Mouse (Mus musculus) spleen, postnatal 10 days (tissue): Measurements from ENCODE around the gene Trim56.
A peak's percentile ranks its signal among the peaks of the same experiment; 100 is the strongest.
"Not testable (repeated sequence)": the region's sequence is repeated elsewhere in the genome, so short reads cannot be mapped to it uniquely, and the experiment has no call there.

Experiments used
- DNase-seq, 2 experiments: peaks; one replicate each; pipeline ENCODE4 v3.0.0; 2021 to 2022; ENCODE audit warnings: low spot score in 2 of 2

Trim56 gene

GRCm38 (mm10) chr5:137115866-137116847 lies at the start of gene Trim56:
TSS of gene Trim56 (minus strand) at chr5:137116209.
- DNase-seq = peak; percentile 87 to 89

- DNase-seq = no peak
Measured at GRCm38 (mm10) chr5:137161853-137162252, 45.8 kb upstream of the Trim56 start.

GRCm38 (mm10) chr5:137159461-137159860 lies 43.5 kb upstream of the Trim56 start:
- DNase-seq = peak; percentile 44 to 85

DNA sequence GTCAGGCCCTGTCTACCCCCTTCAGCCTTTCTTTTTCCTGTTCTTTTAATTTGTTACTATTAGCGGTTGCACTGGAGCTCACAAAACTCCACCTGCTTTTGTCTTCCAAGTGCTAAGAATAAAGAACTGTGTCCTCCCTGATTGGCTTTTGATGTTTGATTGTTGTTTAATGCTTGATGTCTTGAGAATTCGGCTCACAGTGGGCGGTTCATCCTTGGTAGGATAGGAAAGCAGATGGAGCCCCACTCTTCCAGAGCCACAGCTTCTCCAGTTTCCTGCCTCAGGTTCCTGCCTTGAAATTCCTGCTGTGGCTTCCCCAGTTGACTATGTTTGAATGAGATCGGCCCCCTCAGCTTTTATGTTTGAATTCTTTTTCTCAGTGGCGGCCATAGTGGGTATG lies 37.3 kb upstream of the Trim56 start:
- no peak for DNase-seq

DNA sequence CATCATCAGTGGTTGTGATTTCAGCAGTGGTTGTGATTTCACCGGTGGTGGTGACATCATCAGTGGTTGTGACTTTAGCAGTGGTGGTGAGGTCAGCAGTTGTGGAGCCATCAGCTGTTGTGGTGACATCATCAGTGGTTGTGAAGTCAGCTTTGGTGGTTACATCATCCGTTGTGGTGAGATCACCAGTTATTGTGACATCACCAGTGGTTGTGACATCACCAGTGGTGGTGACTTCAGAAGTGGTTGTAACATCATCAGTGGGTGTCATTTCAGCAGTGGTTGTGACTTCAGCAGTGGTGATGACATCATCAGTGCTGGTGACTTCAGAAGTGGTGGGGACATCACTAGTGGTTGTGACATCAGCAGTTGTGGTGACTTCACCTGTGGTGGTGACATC lies 36.6 kb upstream of the Trim56 start:
- no peak for DNase-seq

DNA sequence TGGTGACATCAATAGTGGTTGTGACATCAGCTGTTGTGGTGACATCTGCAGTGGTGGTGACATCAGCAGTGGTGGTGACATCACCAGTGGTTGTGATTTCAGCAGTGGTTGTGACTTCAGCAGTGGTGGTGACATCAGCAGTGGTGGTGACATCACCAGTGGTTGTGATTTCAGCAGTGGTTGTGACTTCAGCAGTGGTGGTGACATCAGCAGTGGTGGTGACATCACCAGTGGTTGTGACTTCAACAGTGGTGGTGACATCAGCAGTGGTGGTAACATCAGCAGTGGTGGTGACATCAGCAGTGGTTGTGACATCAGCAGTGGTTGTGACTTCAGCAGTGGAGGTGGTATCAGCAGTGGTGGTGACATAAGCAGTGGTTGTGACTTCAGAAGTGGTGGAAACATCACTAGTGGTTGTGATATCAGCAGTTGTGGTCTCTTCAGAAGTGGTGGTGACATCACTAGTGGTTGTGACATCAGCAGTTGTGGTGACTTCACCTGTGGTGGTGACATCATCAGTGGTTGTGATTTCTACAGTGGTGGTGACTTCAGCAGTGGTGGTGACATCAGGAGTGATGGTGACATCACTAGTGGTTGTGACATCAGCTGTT lies 33.4 kb upstream of the Trim56 start, which contains the start of gene Muc3:
Muc3 (minus strand) TSS at position 51 of the 611 bp plus-strand sequence.
- not testable (repeated sequence) for DNase-seq

DNA sequence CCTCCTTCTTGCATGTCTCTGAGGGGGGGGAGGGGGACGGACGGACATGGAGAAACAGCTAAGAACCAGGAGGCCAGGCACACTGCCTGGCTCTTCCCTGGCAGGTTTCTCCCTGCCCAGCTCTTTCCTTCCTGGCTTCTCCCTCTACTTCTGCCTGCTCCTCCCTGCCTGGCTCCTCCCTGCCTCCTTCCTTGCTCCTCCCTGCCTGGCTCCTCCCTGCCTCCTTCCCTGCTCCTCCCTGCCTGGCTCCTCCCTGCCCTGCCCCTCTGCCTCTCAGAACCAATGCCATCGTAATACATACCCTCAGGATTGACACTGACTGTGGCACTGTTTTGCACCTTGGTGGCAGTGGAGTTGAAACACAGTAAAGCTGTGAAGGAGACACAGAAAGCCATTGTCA lies 24.8 kb upstream of the Trim56 start:
- DNase-seq = no peak

- DNase-seq = no peak
Measured at GRCm38 (mm10) chr5:137138977-137139376, 23.0 kb upstream of the Trim56 start.

- peak in 1 of 2 experiments; percentile 52 for DNase-seq
Measured at GRCm38 (mm10) chr5:137134959-137135358, 18.9 kb upstream of the Trim56 start.

DNA sequence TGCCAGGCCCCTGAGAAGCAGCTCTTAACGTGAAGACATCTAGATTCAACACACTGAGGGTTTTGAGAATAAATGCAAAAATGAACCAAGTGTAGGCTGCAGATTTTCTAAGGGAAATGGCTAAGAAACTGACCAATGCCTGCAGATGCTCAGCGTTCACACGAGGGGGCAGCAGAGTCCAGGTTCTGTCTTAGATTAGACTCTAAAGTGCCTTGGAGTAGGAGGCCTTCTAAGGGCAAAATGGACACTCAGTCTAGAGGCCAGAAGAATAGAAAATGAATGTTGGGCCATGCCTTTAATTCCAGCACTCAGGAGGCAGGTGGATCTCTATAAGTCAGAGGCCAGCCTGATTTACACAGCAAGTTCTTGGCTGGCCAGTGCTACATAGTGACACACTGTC lies 15.5 kb upstream of the Trim56 start:
- peak in 1 of 2 experiments; percentile 66 for DNase-seq

DNA sequence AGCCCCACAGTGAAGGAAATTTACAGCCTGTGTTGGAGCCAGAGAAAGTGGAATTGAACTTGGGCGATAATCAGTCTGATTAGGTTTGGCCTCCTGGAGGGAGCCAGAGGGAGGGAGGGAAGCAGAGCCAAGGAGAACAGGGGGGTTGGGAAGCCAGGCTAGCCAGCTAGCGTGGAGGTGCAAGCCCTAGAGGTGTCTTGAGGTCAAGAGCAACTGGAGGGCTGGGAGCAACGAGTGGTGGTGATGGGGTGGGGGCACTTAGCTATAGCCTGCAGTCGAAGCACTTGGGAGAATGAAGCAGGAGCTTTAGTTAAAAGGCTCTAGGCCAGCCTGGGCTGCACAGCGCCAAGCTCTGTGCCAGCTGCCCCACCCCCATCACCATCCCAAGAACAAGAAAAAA lies 13.3 kb upstream of the Trim56 start:
- no peak for DNase-seq

DNA sequence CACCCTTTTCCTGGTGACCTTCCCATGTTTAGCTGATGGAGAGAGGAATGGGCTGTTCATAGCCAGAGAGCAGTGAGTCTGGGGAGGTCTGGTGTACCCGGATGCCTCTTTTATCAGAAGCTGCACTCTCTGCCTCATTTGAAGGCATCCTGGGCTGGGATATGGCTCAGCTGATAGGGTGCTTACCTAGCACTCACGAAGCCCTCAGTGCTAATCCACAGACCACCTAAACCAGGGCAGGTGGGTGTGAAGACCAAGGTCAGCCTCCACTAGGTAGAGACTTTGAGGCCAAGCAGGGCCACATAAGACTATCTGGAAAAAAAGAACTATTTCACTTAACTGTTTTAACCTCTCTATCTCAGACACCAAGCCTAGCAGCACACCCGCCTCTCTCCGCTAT lies 7.5 kb upstream of the Trim56 start:
- DNase-seq = no peak

DNA sequence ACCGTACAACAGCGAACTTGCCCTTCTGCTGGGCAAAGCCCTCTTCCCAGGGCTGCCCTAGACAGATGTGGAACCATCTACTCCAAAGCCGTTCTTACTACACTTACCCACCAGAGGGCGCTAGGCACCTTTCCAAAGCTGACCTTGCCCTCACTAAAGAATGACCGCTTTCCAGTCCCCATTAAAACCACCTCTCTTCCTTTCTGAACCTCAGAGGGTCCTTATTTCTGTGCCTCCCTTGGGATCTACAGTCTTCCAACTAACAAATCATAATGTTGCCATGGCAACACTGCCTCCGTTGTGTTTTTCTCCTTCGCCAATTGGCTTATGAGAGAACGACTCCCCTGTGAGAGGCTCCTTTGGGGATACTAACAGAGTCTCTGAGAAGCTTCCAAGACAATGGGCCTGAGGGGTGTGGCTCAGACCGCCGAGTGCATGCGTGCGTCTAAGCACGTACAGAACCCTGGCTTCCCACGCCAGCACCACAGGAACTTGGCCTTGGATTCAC lies 6.7 kb upstream of the Trim56 start:
- peak; percentile 73 to 86 for DNase-seq

DNA sequence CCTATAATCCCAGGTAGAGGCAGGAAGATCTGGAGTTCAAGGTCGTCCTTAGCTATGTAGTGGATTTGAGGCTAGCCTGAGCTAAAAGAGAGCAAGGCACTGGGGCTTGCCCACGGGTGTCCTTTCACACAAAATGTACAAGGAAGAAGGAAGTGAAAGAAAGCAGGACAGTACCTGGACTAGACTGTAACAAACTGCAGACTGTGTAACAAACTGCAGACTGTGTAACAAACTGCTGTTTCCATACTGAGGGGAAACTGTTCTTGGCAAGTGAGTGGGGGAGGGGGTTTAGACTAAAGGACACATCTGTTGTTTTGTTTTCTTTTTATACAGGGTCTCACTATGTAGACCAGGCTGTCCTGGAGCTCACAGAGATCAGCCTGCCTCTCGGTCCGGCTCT lies 5.3 kb upstream of the Trim56 start:
- DNase-seq = no peak

DNA sequence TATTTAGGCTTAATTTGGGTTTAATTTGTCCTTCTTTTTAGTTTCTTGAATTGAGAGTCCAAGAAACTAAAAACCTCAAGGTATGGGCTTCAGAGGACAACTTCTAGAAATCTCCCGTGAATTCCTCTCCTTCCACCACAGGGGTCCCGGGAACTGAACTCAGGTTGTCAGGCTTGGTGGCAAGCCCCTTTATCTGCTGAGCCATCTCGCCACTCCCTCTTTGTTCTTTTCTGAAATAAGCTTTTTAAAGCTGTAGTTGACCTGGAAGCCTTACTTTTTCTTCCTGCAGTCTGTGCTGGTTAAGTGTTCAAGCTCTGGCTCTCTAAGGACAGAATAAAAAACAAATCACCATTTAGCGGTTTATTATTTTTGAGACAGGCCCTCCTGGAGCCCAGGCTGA lies 2.9 kb upstream of the Trim56 start:
- no peak for DNase-seq

DNA sequence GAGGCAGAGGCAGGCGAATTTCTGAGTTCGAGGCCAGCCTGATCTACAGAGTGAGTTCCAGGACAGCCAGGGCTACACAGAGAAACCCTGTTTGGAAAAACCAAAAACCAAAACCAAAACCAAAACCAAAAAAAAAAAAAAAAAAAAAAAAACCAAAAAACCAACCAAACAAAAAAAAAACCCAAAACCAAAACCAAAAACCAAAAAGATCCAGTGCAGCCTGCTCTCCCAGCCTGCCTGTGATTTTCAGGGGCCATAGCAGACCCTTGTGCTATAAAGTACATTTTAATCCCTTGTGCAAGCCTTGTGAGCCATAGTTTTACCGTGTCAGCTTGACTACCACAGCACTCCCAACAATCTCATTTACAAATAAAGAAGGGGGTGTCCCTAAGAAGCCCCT lies 2.0 kb upstream of the Trim56 start:
- not testable (repeated sequence) for DNase-seq

DNA sequence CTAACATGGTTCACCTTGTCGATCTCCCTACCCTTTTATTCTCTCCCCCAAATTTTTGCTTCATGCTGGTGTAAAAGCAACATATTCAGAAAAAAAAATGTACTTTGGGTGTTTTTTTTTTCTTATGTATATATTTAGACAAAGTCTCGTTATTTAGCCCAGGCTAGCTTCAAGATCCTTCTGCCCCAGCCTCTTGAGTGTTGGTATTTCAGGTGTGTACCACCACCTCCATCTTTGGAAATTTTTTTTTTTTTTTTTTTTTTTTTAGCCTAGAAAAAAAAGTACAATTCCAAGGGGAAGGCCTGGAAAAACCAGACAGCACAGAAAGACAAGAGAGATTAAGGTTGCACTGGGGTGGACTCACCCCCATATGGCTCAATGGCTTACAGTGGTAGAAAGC lies 978 bp upstream of the Trim56 start:
- no peak for DNase-seq

- DNase-seq = peak in 1 of 2 experiments; percentile 31
Measured at GRCm38 (mm10) chr5:137114891-137115561, 983 bp downstream of the Trim56 start.

GRCm38 (mm10) chr5:137111542-137112408 lies 4.2 kb downstream of the Trim56 start:
- DNase-seq = peak in 1 of 2 experiments; percentile 19

- DNase-seq = peak in 1 of 2 experiments; percentile 19
Measured at GRCm38 (mm10) chr5:137110863-137111262, 5.1 kb downstream of the Trim56 start.
